Mouse (Mus musculus) forebrain, embryonic 12.5 days (tissue): Measurements from ENCODE around the gene Eid1. TPM values are rescaled to one million over a fixed set of nuclear protein-coding genes. Genes with fewer than 3 reads are reported as not detected.

Experiments used
- ATAC-seq: fragments of 200-750 bp; cut with Nextera tagmentation; 2 replicates; pipeline ENCODE4 v1.8.0; 2017; ENCODE audit warnings: moderate TSS enrichment; ENCODE audit not compliant: low FRiP score
- H3K27ac ChIP-seq: fragments of 300-500 bp; sonication (generic); 2 replicates; pipeline ENCODE4 v1.5.1; 2016; ENCODE audit warnings: mild to moderate bottlenecking
- H3K27me3 ChIP-seq: fragments of 300-500 bp; sonication (generic); 2 replicates; pipeline ENCODE4 v1.6.1; 2016; ENCODE audit warnings: mild to moderate bottlenecking
- H3K36me3 ChIP-seq: fragments of 300-500 bp; sonication (generic); replicated peaks from 2 replicates; pipeline ENCODE4 v1.6.1; 2016; ENCODE audit warnings: mild to moderate bottlenecking
- H3K4me1 ChIP-seq: fragments of 300-500 bp; sonication (generic); 2 replicates; pipeline ENCODE4 v1.6.1; 2016
- H3K4me2 ChIP-seq: fragments of 300-500 bp; sonication (generic); 2 replicates; pipeline ENCODE4 v1.6.1; 2016; ENCODE audit warnings: mild to moderate bottlenecking, moderate library complexity
- H3K4me3 ChIP-seq: fragments of 300-500 bp; sonication (generic); replicated peaks from 2 replicates; pipeline ENCODE4 v1.5.1; 2016; ENCODE audit warnings: mild to moderate bottlenecking
- H3K9ac ChIP-seq: fragments of 300-500 bp; sonication (generic); 2 replicates; pipeline ENCODE4 v1.6.1; 2016; ENCODE audit warnings: mild to moderate bottlenecking
- H3K9me3 ChIP-seq: fragments of 300-500 bp; sonication (generic); 2 replicates; pipeline ENCODE4 v1.6.1; 2016
- WGBS: fragments of 180-500 bp; shearing (Covaris S2); methylation state at CpG from one replicate; pipeline ENCODE4 v1.1.7; 2016; 5-methylcytosine and 5-hydroxymethylcytosine counted together
- polyA plus RNA-seq: library from polyadenylated mRNA; unstranded; fragments of >200 nt; fragmentation: Nextera tagmentation; extraction: Ambion mirVana; gene quantifications from 2 replicates; pipeline ENCODE4 v1.2.1, GENCODE M21; 2016

The Eid1 gene
- 297 and 310 TPM in 2 replicates for polyA plus RNA-seq

GRCm38 (mm10) chr2:125672957-125673631, at the start of gene Eid1:
TSS of gene Eid1 (plus strand) at chr2:125673095.
- H3K36me3 ChIP-seq: no peaks in the 10 kb centered on the region
- no peaks in the 10 kb centered on the region for H3K9me3 ChIP-seq
- H3K9ac ChIP-seq: peak within 1 kb of the TSS; percentile 92
- H3K4me1 ChIP-seq: peaks cover 11% of the 10 kb centered on the region
- peak within 1 kb of the TSS; percentile 64 for H3K4me2 ChIP-seq
- WGBS: under 1% methylated on average over 71 of the region's 79 CpGs
- no peaks in the 10 kb centered on the region for H3K27me3 ChIP-seq
- H3K4me3 ChIP-seq: peak within 1 kb of the TSS; percentile 71
- peak; percentile 93 for ATAC-seq
- peak within 1 kb of the TSS; percentile 94 for H3K27ac ChIP-seq

DNA sequence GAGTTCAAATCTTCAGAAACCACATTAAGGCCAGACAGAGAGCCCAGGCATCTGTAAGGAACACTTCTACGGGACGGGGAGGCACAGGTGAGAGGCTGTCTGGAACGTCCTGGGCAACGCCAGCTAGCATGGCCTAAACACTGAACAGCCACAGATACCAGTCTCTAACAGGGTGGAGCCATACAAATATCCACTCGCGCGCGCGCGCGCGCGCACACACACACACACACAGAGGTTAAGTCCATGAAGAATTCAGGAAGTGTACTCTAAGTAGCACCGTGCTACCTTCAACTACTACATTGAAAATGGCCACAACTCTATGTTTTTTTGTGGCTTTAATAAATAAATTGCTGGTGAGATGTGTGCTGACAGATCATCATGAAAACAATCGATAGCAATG, 49.7 kb upstream of the Eid1 start:
- ATAC-seq: no peak
- 93% methylated on average over 15 of the region's 15 CpGs for WGBS
- Histone ChIP-seq H3K4me3 (no peak overlapping the region; the same call in 1 of the 2 replicates), H3K9me3 (no peaks in the 10 kb centered on the region), H3K27me3 (no peaks in the 10 kb centered on the region), H3K4me2 (peak overlapping the region; percentile 64), H3K27ac (no peak overlapping the region), H3K36me3 (peaks cover 17% of the 10 kb centered on the region), H3K4me1 (peaks cover 30% of the 10 kb centered on the region), H3K9ac (no peak overlapping the region)

DNA sequence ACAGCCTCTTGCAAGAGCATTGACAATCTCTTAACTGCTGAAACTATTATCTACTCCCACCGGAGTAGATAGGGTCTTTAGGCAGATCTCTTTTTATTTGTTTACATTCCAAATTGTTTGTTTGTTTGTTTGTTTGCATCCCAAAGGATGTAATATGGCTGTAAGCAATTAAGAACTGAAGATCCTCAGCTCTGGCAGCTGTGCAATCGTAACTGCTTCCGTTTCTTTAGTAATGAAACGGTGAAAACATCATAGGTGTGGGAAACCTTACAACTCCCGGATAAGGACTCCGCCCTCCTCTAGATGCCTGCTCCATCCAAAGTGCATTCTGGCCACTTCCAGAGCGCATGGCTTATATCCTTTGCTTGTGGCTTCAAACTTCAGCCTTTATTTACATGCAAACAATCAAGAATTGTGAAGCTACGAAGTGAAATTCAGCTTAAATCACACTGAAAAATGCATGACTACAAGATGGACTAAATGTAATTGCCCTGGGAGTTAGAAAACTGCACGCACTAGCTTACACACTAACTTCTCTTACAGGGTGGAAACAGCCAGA, 48.7 kb upstream of the Eid1 start:
- Histone ChIP-seq H3K9ac (peak overlapping the region; percentile 74), H3K9me3 (no peaks in the 10 kb centered on the region), H3K4me2 (peak overlapping the region; percentile 64), H3K4me1 (peaks cover 30% of the 10 kb centered on the region), H3K36me3 (peaks cover 11% of the 10 kb centered on the region), H3K27ac (no peak overlapping the region), H3K27me3 (no peaks in the 10 kb centered on the region), H3K4me3 (peak overlapping the region; percentile 86)
- ATAC-seq: no peak
- 17% methylated on average over 9 of the region's 9 CpGs for WGBS

DNA sequence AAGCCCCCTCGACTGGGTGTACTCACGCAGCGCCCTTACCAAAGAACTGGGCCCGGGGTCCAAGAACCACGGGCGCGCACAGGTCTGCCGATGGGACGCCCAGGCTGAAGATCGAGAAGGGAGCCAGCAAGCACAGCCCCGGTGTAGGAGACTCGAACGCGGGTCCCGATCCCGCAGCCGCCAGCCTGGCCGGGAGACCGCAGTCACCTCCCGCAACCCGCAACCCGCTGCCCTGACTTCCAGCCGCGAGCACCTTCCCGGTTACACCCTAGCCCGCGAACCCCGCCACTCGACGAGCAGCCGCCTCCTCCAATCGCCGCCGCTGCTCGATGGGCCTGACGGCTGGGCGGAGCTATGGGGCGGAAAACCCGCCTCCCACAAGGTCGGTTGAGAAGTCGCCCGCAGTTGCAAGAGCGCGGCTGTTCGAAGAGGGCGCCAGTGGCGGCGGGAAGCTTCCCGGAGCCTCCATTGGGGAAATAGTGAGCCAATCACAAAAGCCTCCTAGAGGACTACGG, 48.0 kb upstream of the Eid1 start, which contains the start of gene Cep152:
TSS of gene Cep152 (minus strand) at position 277 of the 515 bp plus-strand sequence.
- Histone ChIP-seq H3K9me3 (no peaks in the 10 kb centered on the region), H3K4me1 (peaks cover 30% of the 10 kb centered on the region), H3K4me2 (peak within 1 kb of the TSS; percentile 64), H3K27me3 (no peaks in the 10 kb centered on the region), H3K36me3 (peaks cover 4% of the 10 kb centered on the region; the same call in 1 of the 2 replicates), H3K27ac (no peak within 1 kb of the TSS), H3K4me3 (peak within 1 kb of the TSS; percentile 86), H3K9ac (peak within 1 kb of the TSS; percentile 74)
- ATAC-seq: peak; percentile 99
- WGBS: under 1% methylated on average over 50 of the region's 50 CpGs

DNA sequence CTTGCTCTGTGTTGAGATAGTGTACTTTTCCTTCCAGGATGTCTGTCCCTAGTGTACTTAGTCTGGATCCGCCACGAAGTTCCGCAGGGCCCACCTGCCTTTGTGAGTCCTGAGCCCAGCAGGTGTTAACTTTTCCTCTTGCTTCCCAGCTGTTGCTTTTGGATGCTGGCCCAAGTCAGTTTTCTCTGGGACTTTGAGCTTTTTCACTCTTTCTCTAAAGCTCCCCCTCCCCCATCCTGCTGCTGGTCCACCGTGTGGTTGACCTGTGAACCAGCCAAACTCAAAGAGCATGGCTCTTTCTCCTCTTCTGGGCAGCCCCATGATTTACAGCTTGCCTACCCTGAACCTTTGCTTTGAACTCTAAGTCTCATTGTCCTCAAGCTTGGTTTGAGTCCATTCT, 46.4 kb upstream of the Eid1 start:
- no peak for ATAC-seq

GRCm38 (mm10) chr2:125628487-125628886, 44.4 kb upstream of the Eid1 start:
- Histone ChIP-seq H3K27ac (no peak overlapping the region), H3K27me3 (no peaks in the 10 kb centered on the region), H3K9me3 (no peaks in the 10 kb centered on the region), H3K9ac (no peak overlapping the region), H3K36me3 (no peaks in the 10 kb centered on the region), H3K4me3 (no peak overlapping the region), H3K4me1 (peaks cover 14% of the 10 kb centered on the region), H3K4me2 (no peak overlapping the region)
- no peak for ATAC-seq
- 88% methylated on average over 6 of the region's 6 CpGs for WGBS

More for the DNA sequence above, 46.4 kb upstream of the Eid1 start:
- Histone ChIP-seq H3K36me3 (no peaks in the 10 kb centered on the region), H3K4me1 (peaks cover 20% of the 10 kb centered on the region), H3K4me3 (no peak overlapping the region), H3K4me2 (no peak overlapping the region), H3K9me3 (no peaks in the 10 kb centered on the region), H3K27ac (no peak overlapping the region), H3K9ac (no peak overlapping the region), H3K27me3 (no peaks in the 10 kb centered on the region)
- 94% methylated on average over 4 of the region's 4 CpGs for WGBS

DNA sequence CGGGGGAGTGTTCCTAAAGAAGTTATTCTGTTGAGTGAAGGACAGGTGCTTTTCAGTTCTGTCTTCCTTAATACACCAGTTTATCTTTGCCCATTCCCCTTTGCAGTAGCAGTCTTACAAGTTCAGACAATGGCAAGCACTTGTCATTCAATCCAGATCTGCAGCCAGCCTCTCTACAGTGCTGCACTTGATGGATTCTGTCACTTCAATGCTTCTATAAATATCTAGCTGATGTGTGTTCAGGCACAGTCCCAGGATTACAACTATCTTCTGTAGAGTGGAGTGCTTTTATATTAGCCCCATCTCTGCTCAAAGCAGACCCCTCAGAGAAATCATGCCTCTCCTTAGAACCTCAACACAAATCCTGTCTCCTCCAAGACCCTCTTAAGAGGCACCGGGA, 42.9 kb upstream of the Eid1 start:
- H3K9me3 ChIP-seq: no peaks in the 10 kb centered on the region
- H3K9ac ChIP-seq: no peak overlapping the region
- no peak overlapping the region for H3K27ac ChIP-seq
- no peaks in the 10 kb centered on the region for H3K27me3 ChIP-seq
- peaks cover 4% of the 10 kb centered on the region; the same call in 1 of the 2 replicates for H3K4me1 ChIP-seq
- ATAC-seq: no peak
- H3K4me2 ChIP-seq: no peak overlapping the region
- H3K4me3 ChIP-seq: no peak overlapping the region
- H3K36me3 ChIP-seq: no peaks in the 10 kb centered on the region
- WGBS: 84% methylated on average over 2 of the region's 2 CpGs

- no peak overlapping the region for H3K27ac ChIP-seq
- no peaks in the 10 kb centered on the region for H3K36me3 ChIP-seq
- WGBS: 88% methylated on average over 7 of the region's 7 CpGs
- no peaks in the 10 kb centered on the region for H3K4me1 ChIP-seq
- H3K4me2 ChIP-seq: no peak overlapping the region
- no peak overlapping the region for H3K9ac ChIP-seq
- no peak for ATAC-seq
- no peaks in the 10 kb centered on the region for H3K9me3 ChIP-seq
- H3K4me3 ChIP-seq: no peak overlapping the region
- H3K27me3 ChIP-seq: no peaks in the 10 kb centered on the region
Measured at GRCm38 (mm10) chr2:125637331-125637730, 35.6 kb upstream of the Eid1 start.

DNA sequence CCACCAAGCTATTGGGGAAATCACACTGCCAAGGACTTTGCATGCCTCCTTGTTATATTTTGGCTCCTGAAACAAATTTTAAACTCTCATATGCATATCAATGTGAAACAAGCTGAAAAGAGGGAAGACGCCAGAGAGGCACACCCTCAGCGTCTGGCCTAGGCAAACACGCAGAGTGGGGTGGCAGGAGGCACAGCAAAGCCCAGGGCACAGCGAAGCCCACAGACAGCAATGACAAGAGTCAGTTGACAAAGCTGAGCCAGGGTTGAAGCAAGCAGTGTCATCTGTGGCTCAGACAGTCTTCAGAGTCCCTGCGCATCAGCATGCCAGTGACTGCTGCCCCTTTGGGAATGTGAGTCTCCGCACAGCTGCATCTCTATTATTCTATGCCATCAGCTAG, 28.0 kb upstream of the Eid1 start:
- no peaks in the 10 kb centered on the region for H3K36me3 ChIP-seq
- H3K27ac ChIP-seq: no peak overlapping the region
- no peak overlapping the region for H3K9ac ChIP-seq
- H3K4me1 ChIP-seq: no peaks in the 10 kb centered on the region; the same call in 1 of the 2 replicates
- H3K9me3 ChIP-seq: no peaks in the 10 kb centered on the region
- no peak overlapping the region for H3K4me3 ChIP-seq
- WGBS: 73% methylated on average over 6 of the region's 6 CpGs
- H3K4me2 ChIP-seq: no peak overlapping the region
- H3K27me3 ChIP-seq: no peaks in the 10 kb centered on the region
- no peak for ATAC-seq

- H3K4me3 ChIP-seq: no peak overlapping the region
Measured at GRCm38 (mm10) chr2:125650038-125650437, 22.9 kb upstream of the Eid1 start.

GRCm38 (mm10) chr2:125650742-125651352, 22.0 kb upstream of the Eid1 start:
- Histone ChIP-seq H3K27ac (no peak overlapping the region), H3K4me1 (no peaks in the 10 kb centered on the region), H3K27me3 (no peaks in the 10 kb centered on the region), H3K9ac (no peak overlapping the region), H3K9me3 (no peaks in the 10 kb centered on the region), H3K4me2 (no peak overlapping the region), H3K4me3 (no peak overlapping the region), H3K36me3 (no peaks in the 10 kb centered on the region)
- 93% methylated on average over 14 of the region's 14 CpGs for WGBS
- no peak for ATAC-seq

More at GRCm38 (mm10) chr2:125650038-125650437, 22.9 kb upstream of the Eid1 start:
- no peak overlapping the region for H3K27ac ChIP-seq
- H3K4me2 ChIP-seq: no peak overlapping the region
- no peak for ATAC-seq
- no peaks in the 10 kb centered on the region for H3K27me3 ChIP-seq
- no peaks in the 10 kb centered on the region; the same call in 1 of the 2 replicates for H3K4me1 ChIP-seq
- 88% methylated on average over 5 of the region's 5 CpGs for WGBS
- H3K9ac ChIP-seq: no peak overlapping the region
- H3K9me3 ChIP-seq: no peaks in the 10 kb centered on the region
- no peaks in the 10 kb centered on the region for H3K36me3 ChIP-seq

DNA sequence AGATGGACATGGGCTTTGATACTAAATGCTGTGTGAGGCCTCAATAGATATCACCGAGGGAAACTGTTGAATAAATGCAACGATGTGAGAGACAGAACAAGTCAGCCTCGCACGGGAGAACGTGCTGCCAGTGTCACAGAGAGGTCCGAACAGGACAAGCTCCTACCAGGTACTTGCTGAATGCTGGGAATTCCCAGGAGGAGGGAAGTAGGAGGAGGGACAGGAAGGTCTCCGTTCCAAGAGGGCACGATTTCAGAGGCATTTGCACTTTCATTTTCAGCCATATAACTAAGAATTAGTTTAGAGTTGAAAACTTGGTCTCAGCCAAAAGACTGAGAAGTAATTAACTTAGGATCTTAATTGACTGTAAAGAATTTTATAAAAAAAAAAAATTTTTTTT, 21.3 kb upstream of the Eid1 start:
- H3K9me3 ChIP-seq: no peaks in the 10 kb centered on the region
- 51% methylated on average over 8 of the region's 8 CpGs for WGBS

More for the DNA sequence above, 21.3 kb upstream of the Eid1 start:
- no peak overlapping the region for H3K4me3 ChIP-seq
- H3K27ac ChIP-seq: no peak overlapping the region
- no peaks in the 10 kb centered on the region for H3K27me3 ChIP-seq
- H3K4me2 ChIP-seq: no peak overlapping the region
- no peak overlapping the region for H3K9ac ChIP-seq
- H3K36me3 ChIP-seq: no peaks in the 10 kb centered on the region
- H3K4me1 ChIP-seq: no peaks in the 10 kb centered on the region
- no peak for ATAC-seq
